Mouse (Mus musculus) intestine, embryonic 15.5 days (tissue): ENCODE measurements around the gene Taok1. TPM values are rescaled to one million over a fixed set of nuclear protein-coding genes. Genes with fewer than 3 reads are reported as not detected.

ENCODE experiments used
- ATAC-seq: fragments of 200-750 bp; cut with Nextera tagmentation; 2 replicates; pipeline ENCODE4 v1.8.0; 2017; ENCODE audit warnings: moderate TSS enrichment, moderate library complexity
- H3K27ac ChIP-seq: fragments of 300-500 bp; sonication (generic); 2 replicates; pipeline ENCODE4 v1.5.1; 2015; ENCODE audit warnings: mild to moderate bottlenecking, inconsistent platforms
- H3K27me3 ChIP-seq: fragments of 300-500 bp; sonication (generic); replicated peaks from 2 replicates; pipeline ENCODE4 v1.6.1; 2015; ENCODE audit warnings: inconsistent platforms
- H3K36me3 ChIP-seq: fragments of 300-500 bp; sonication (generic); 2 replicates; pipeline ENCODE4 v1.6.1; 2015; ENCODE audit warnings: inconsistent platforms
- H3K4me1 ChIP-seq: fragments of 300-500 bp; sonication (generic); replicated peaks from 2 replicates; pipeline ENCODE4 v1.6.1; 2015; ENCODE audit warnings: inconsistent platforms
- H3K4me2 ChIP-seq: fragments of 300-500 bp; sonication (generic); replicated peaks from 2 replicates; pipeline ENCODE4 v1.6.1; 2015; ENCODE audit warnings: mild to moderate bottlenecking, inconsistent platforms
- H3K4me3 ChIP-seq: fragments of 300-500 bp; sonication (generic); replicated peaks from 2 replicates; pipeline ENCODE4 v1.5.1; 2015; ENCODE audit warnings: inconsistent platforms
- H3K9ac ChIP-seq: fragments of 300-500 bp; sonication (generic); 2 replicates; pipeline ENCODE4 v1.6.1; 2015; ENCODE audit warnings: inconsistent platforms
- H3K9me3 ChIP-seq: fragments of 300-500 bp; sonication (generic); 2 replicates; pipeline ENCODE4 v1.6.1; 2016; ENCODE audit warnings: inconsistent platforms
- WGBS: fragments of 180-500 bp; shearing (Covaris S2); methylation state at CpG from one replicate; pipeline ENCODE4 v1.1.7; 2015; 5-methylcytosine and 5-hydroxymethylcytosine counted together
- polyA plus RNA-seq: library from polyadenylated mRNA; unstranded; fragments of >200 nt; fragmentation: Nextera tagmentation; extraction: Ambion mirVana; gene quantifications from 2 replicates; pipeline ENCODE4 v1.2.1, GENCODE M21; 2015

The Taok1 gene
- polyA plus RNA-seq, 1 experiment from 2014 or later = 12.8 TPM

- no peak overlapping the region for H3K27ac ChIP-seq
- no peaks in the 10 kb centered on the region for H3K27me3 ChIP-seq
- WGBS = 78% methylated on average over 6 of the region's 6 CpGs
- H3K9ac ChIP-seq = no peak overlapping the region
- no peak overlapping the region for H3K4me2 ChIP-seq
- peaks cover 63% of the 10 kb centered on the region for H3K36me3 ChIP-seq
- peaks cover 41% of the 10 kb centered on the region for H3K4me1 ChIP-seq
- H3K4me3 ChIP-seq = no peak overlapping the region
- ATAC-seq = no peak
- H3K9me3 ChIP-seq = no peaks in the 10 kb centered on the region
Measured at GRCm38 (mm10) chr11:77502481-77502880, 105.1 kb downstream of the Taok1 start.

- 84% methylated on average over 4 of the region's 4 CpGs for WGBS
- ATAC-seq = no peak
- H3K27ac ChIP-seq = no peak overlapping the region
- peaks cover 44% of the 10 kb centered on the region for H3K4me1 ChIP-seq
- no peak overlapping the region for H3K9ac ChIP-seq
- no peak overlapping the region for H3K4me3 ChIP-seq
- H3K27me3 ChIP-seq = no peaks in the 10 kb centered on the region
- no peaks in the 10 kb centered on the region for H3K9me3 ChIP-seq
- H3K4me2 ChIP-seq = no peak overlapping the region
- H3K36me3 ChIP-seq = peaks cover 58% of the 10 kb centered on the region
Measured at GRCm38 (mm10) chr11:77501971-77502370, 105.6 kb downstream of the Taok1 start.

GRCm38 (mm10) chr11:77501392-77501791, 106.2 kb downstream of the Taok1 start:
- Histone ChIP-seq H3K36me3 (peaks cover 52% of the 10 kb centered on the region), H3K9ac (no peak overlapping the region), H3K4me3 (no peak overlapping the region), H3K4me1 (peaks cover 42% of the 10 kb centered on the region), H3K4me2 (no peak overlapping the region), H3K9me3 (no peaks in the 10 kb centered on the region), H3K27ac (no peak overlapping the region), H3K27me3 (no peaks in the 10 kb centered on the region)
- WGBS = 23% methylated on average over 5 of the region's 5 CpGs
- no peak for ATAC-seq

- Histone ChIP-seq H3K4me1 (peaks cover 42% of the 10 kb centered on the region), H3K27me3 (no peaks in the 10 kb centered on the region), H3K27ac (no peak overlapping the region), H3K36me3 (peaks cover 48% of the 10 kb centered on the region), H3K4me3 (no peak overlapping the region), H3K4me2 (no peak overlapping the region), H3K9ac (no peak overlapping the region; the same call in 1 of the 2 replicates), H3K9me3 (no peaks in the 10 kb centered on the region)
- ATAC-seq = no peak
- 76% methylated on average over 17 of the region's 17 CpGs for WGBS
Measured at GRCm38 (mm10) chr11:77500361-77501325, 107.0 kb downstream of the Taok1 start.

GRCm38 (mm10) chr11:77499354-77499753, 108.3 kb downstream of the Taok1 start:
- H3K27ac ChIP-seq = no peak overlapping the region
- H3K9ac ChIP-seq = no peak overlapping the region
- no peak overlapping the region for H3K4me2 ChIP-seq
- WGBS = 84% methylated on average over 7 of the region's 7 CpGs
- H3K36me3 ChIP-seq = peaks cover 35% of the 10 kb centered on the region
- no peaks in the 10 kb centered on the region for H3K9me3 ChIP-seq
- H3K27me3 ChIP-seq = no peaks in the 10 kb centered on the region
- no peak overlapping the region for H3K4me3 ChIP-seq
- ATAC-seq = no peak
- H3K4me1 ChIP-seq = peaks cover 50% of the 10 kb centered on the region

GRCm38 (mm10) chr11:77498261-77499139, 109.1 kb downstream of the Taok1 start:
- H3K9ac ChIP-seq = no peak overlapping the region
- H3K4me2 ChIP-seq = no peak overlapping the region
- H3K4me3 ChIP-seq = no peak overlapping the region
- ATAC-seq = no peak
- peak overlapping the region; percentile 45 for H3K27ac ChIP-seq
- peaks cover 26% of the 10 kb centered on the region for H3K36me3 ChIP-seq
- WGBS = 73% methylated on average over 12 of the region's 12 CpGs
- H3K27me3 ChIP-seq = no peaks in the 10 kb centered on the region
- H3K9me3 ChIP-seq = no peaks in the 10 kb centered on the region
- peaks cover 56% of the 10 kb centered on the region for H3K4me1 ChIP-seq

GRCm38 (mm10) chr11:77497851-77498250, 109.8 kb downstream of the Taok1 start:
- Histone ChIP-seq H3K27ac (peak overlapping the region; percentile 45), H3K9ac (no peak overlapping the region), H3K27me3 (no peaks in the 10 kb centered on the region), H3K4me3 (no peak overlapping the region), H3K4me2 (no peak overlapping the region), H3K9me3 (no peaks in the 10 kb centered on the region), H3K4me1 (peaks cover 56% of the 10 kb centered on the region), H3K36me3 (peaks cover 20% of the 10 kb centered on the region)
- no peak for ATAC-seq
- 55% methylated on average over 4 of the region's 4 CpGs for WGBS

- no peaks in the 10 kb centered on the region for H3K27me3 ChIP-seq
Measured at GRCm38 (mm10) chr11:77497341-77497756, 110.3 kb downstream of the Taok1 start.

GRCm38 (mm10) chr11:77495507-77495906, 112.1 kb downstream of the Taok1 start:
- Histone ChIP-seq H3K9ac (no peak overlapping the region), H3K4me2 (peak overlapping the region; percentile 97), H3K36me3 (peaks cover 11% of the 10 kb centered on the region), H3K9me3 (no peaks in the 10 kb centered on the region), H3K4me1 (peaks cover 63% of the 10 kb centered on the region), H3K4me3 (no peak overlapping the region), H3K27ac (peak overlapping the region; percentile 28), H3K27me3 (no peaks in the 10 kb centered on the region)
- ATAC-seq = no peak

More at GRCm38 (mm10) chr11:77497341-77497756, 110.3 kb downstream of the Taok1 start:
- 40% methylated on average over 6 of the region's 6 CpGs for WGBS
- H3K9ac ChIP-seq = no peak overlapping the region
- no peak overlapping the region for H3K4me2 ChIP-seq
- H3K36me3 ChIP-seq = peaks cover 17% of the 10 kb centered on the region
- H3K4me1 ChIP-seq = peaks cover 57% of the 10 kb centered on the region
- no peaks in the 10 kb centered on the region for H3K9me3 ChIP-seq
- no peak for ATAC-seq
- H3K27ac ChIP-seq = peak overlapping the region; percentile 41
- H3K4me3 ChIP-seq = no peak overlapping the region

- Histone ChIP-seq H3K36me3 (peaks cover 6% of the 10 kb centered on the region), H3K27ac (peak overlapping the region; percentile 4; the same call in 1 of the 2 replicates), H3K4me3 (peak overlapping the region; percentile 96), H3K9ac (peak overlapping the region; percentile 90), H3K4me1 (peaks cover 65% of the 10 kb centered on the region), H3K9me3 (no peaks in the 10 kb centered on the region), H3K4me2 (peak overlapping the region; percentile 97), H3K27me3 (no peaks in the 10 kb centered on the region)
- 63% methylated on average over 6 of the region's 6 CpGs for WGBS
- no peak for ATAC-seq
Measured at GRCm38 (mm10) chr11:77494782-77495181, 112.8 kb downstream of the Taok1 start.

GRCm38 (mm10) chr11:77494344-77494676, 113.3 kb downstream of the Taok1 start:
- peak overlapping the region; percentile 90 for H3K27ac ChIP-seq
- peak overlapping the region; percentile 97 for H3K4me2 ChIP-seq
- H3K4me1 ChIP-seq = peaks cover 65% of the 10 kb centered on the region
- H3K9ac ChIP-seq = peak overlapping the region; percentile 90
- no peak for ATAC-seq
- H3K4me3 ChIP-seq = peak overlapping the region; percentile 96
- no peaks in the 10 kb centered on the region for H3K9me3 ChIP-seq
- no peaks in the 10 kb centered on the region for H3K27me3 ChIP-seq
- WGBS = 25% methylated on average over 4 of the region's 4 CpGs
- H3K36me3 ChIP-seq = peaks cover 2% of the 10 kb centered on the region
